Mouse (Mus musculus) ES-E14 (cell line): Measurements from ENCODE around the gene Blmh. TPM values are rescaled to one million over a fixed set of nuclear protein-coding genes. Genes with fewer than 3 reads are reported as not detected.
A peak's percentile ranks its signal among the peaks of the same experiment; 100 is the strongest.

Source experiments
- DNase-seq: peaks from one replicate; pipeline ENCODE4 v3.0.0-alpha.2; 2013; ENCODE audit warnings: low read depth, low spot score
- H3K27ac ChIP-seq: 2 replicates; pipeline ENCODE4 v1.5.1; 2012; ENCODE audit warnings: low read depth, mild to moderate bottlenecking, low read length, moderate library complexity, mixed read lengths; ENCODE audit not compliant: poor library complexity, insufficient read depth, severe bottlenecking
- H3K36me3 ChIP-seq: 2 replicates; pipeline ENCODE4 v1.6.1; 2012; ENCODE audit warnings: mild to moderate bottlenecking, low read length, moderate library complexity, mixed read lengths; ENCODE audit not compliant: control insufficient read depth, poor library complexity, insufficient read depth, severe bottlenecking
- H3K4me1 ChIP-seq, 2 experiments: fragments of 150-350 bp in 1 of 2; sonication (generic) in 1 of 2; 2 replicates each; pipeline ENCODE4 v1.6.1; 2012; ENCODE audit warnings: low read length in 2 of 2, mild to moderate bottlenecking in 1 of 2, mixed read lengths in 1 of 2; ENCODE audit not compliant: control insufficient read depth in 2 of 2, insufficient read depth in 2 of 2, poor library complexity in 1 of 2
- H3K4me3 ChIP-seq, 2 experiments: fragments of 150-350 bp in 1 of 2; sonication (generic) in 1 of 2; 2 replicates each; pipeline ENCODE4 v1.5.1; 2012; ENCODE audit warnings: low read length in 2 of 2, low read depth in 1 of 2, mild to moderate bottlenecking in 1 of 2, mixed read lengths in 1 of 2; ENCODE audit not compliant: insufficient read depth in 1 of 2, poor library complexity in 1 of 2, severe bottlenecking in 1 of 2
- H3K9ac ChIP-seq: 2 replicates; pipeline ENCODE4 v1.6.1; 2012; ENCODE audit warnings: low read depth, mild to moderate bottlenecking, low read length, mixed read lengths; ENCODE audit not compliant: poor library complexity, insufficient read depth, severe bottlenecking
- H3K9me3 ChIP-seq: fragments of 150-350 bp; sonication (generic); 2 replicates; pipeline ENCODE4 v1.6.1; 2012; ENCODE audit warnings: low read depth, mild to moderate bottlenecking, low read length; ENCODE audit not compliant: control insufficient read depth, insufficient read depth
- CHD2 ChIP-seq: IDR thresholded peaks from 2 replicates; pipeline ENCODE4 v1.6.1; 2014; ENCODE audit warnings: mild to moderate bottlenecking, low read depth, low read length, inconsistent platforms
- HCFC1 ChIP-seq: IDR thresholded peaks from 2 replicates; pipeline ENCODE4 v1.6.1; 2012; ENCODE audit warnings: low read length, inconsistent platforms, borderline replicate concordance; ENCODE audit not compliant: insufficient read depth
- MAFK ChIP-seq: IDR thresholded peaks from 2 replicates; pipeline ENCODE4 v1.6.1; 2014; ENCODE audit warnings: mild to moderate bottlenecking, low read depth, low read length, inconsistent platforms; ENCODE audit not compliant: insufficient read depth
- ZC3H11A ChIP-seq: IDR thresholded peaks from 2 replicates; pipeline ENCODE4 v1.6.1; 2012; ENCODE audit warnings: low read depth, mild to moderate bottlenecking, inconsistent platforms, low read length, borderline replicate concordance
- ZNF384 ChIP-seq: IDR thresholded peaks from 2 replicates; pipeline ENCODE4 v1.6.1; 2012; ENCODE audit warnings: low read depth, low read length, inconsistent platforms
- in situ Hi-C, 2 experiments: fragments of 600-800 bp; cut with MboI; formaldehyde crosslinking; loops; one replicate each; pipeline ENCODE4 v1.15.1; 2025; ENCODE audit warnings: low sequenced_read_pairs in 2 of 2, inconsistent platforms in 1 of 2; ENCODE audit not compliant: unreplicated experiment in 2 of 2
- total RNA-seq: library from RNA; depleted of rRNA; stranded (reverse); fragments of 300-350 nt; gene quantifications from 2 replicates; pipeline ENCODE4 v1.2.3, GENCODE M21; 2012

The Blmh gene
- total RNA-seq, 1 experiment, result 98.8 TPM

GRCm38 (mm10) chr11:76912055-76912395, 12.6 kb upstream of the Blmh start:
- in situ Hi-C loops, result no loop called here
- TF ChIP-seq HCFC1 (no peak), MAFK (no peak), ZNF384 (no peak), CHD2 (no peak), ZC3H11A (no peak)
- Histone ChIP-seq H3K27ac (no peak overlapping the region), H3K9ac (no peak overlapping the region), H3K36me3 (no peaks in the 10 kb centered on the region), H3K4me1 (peaks cover 0 to 7% of the 10 kb centered on the region in 2 experiments; a peak in 2 of 4 replicates), H3K9me3 (no peaks in the 10 kb centered on the region), H3K4me3 (no peak overlapping the region)
- no peak for DNase-seq

GRCm38 (mm10) chr11:76914366-76914765, 10.2 kb upstream of the Blmh start:
- in situ Hi-C loops, result no loop called here
- TF ChIP-seq HCFC1 (no peak), CHD2 (no peak), ZC3H11A (no peak), MAFK (no peak), ZNF384 (no peak)
- peaks cover 2 to 9% of the 10 kb centered on the region in 2 experiments; a peak in 2 of 4 replicates for H3K4me1 ChIP-seq

GRCm38 (mm10) chr11:76916539-76917229, 7.9 kb upstream of the Blmh start:
- Histone ChIP-seq H3K27ac (no peak overlapping the region), H3K4me3 (no peak overlapping the region), H3K4me1 (peaks cover 2 to 9% of the 10 kb centered on the region in 2 experiments; a peak in 2 of 4 replicates), H3K36me3 (no peaks in the 10 kb centered on the region), H3K9ac (no peak overlapping the region), H3K9me3 (no peaks in the 10 kb centered on the region)
- in situ Hi-C loops, result no loop called here
- TF ChIP-seq MAFK (peak; percentile 87; the same call in 1 of the 2 replicates), ZC3H11A (no peak), ZNF384 (peak; percentile 87), HCFC1 (no peak), CHD2 (no peak)
- DNase-seq, result no peak

More at GRCm38 (mm10) chr11:76914366-76914765, 10.2 kb upstream of the Blmh start:
- no peak overlapping the region for H3K4me3 ChIP-seq
- DNase-seq, result no peak
- H3K36me3 ChIP-seq, result no peaks in the 10 kb centered on the region
- H3K9me3 ChIP-seq, result no peaks in the 10 kb centered on the region
- H3K27ac ChIP-seq, result no peak overlapping the region
- H3K9ac ChIP-seq, result no peak overlapping the region

- H3K4me3 ChIP-seq, result no peak overlapping the region
- in situ Hi-C loops, result no loop called here
- H3K4me1 ChIP-seq, result peaks cover 2 to 9% of the 10 kb centered on the region in 2 experiments; a peak in 2 of 4 replicates
These were observed 7.4 kb upstream of the Blmh start for GRCm38 (mm10) chr11:76917230-76917548.

More at GRCm38 (mm10) chr11:76917230-76917548, 7.4 kb upstream of the Blmh start:
- H3K9me3 ChIP-seq, result no peaks in the 10 kb centered on the region
- no peak for TF ChIP-seq CHD2
- TF ChIP-seq ZC3H11A, result no peak
- no peak for TF ChIP-seq HCFC1
- no peak for TF ChIP-seq MAFK
- TF ChIP-seq ZNF384, result no peak
- no peak for DNase-seq
- H3K27ac ChIP-seq, result no peak overlapping the region
- H3K9ac ChIP-seq, result no peak overlapping the region
- H3K36me3 ChIP-seq, result no peaks in the 10 kb centered on the region
